Mouse (Mus musculus): Measurements from ENCODE around the gene Ftl1.

- TF ChIP-seq CTCF (IDR thresholded peaks at IDR 0.05; ENCODE audit: low read depth), result no peak
- no peak for TF ChIP-seq EP300 (IDR thresholded peaks at IDR 0.05; ENCODE audit: low read depth)
These were observed 4.7 kb downstream of the Ftl1 start for GRCm38 (mm10) chr7:45454971-45455370.

Measured in liver, postnatal 0 days (tissue).